Mouse (Mus musculus) liver, postnatal 0 days (tissue): ENCODE measurements at regions not wholly inside any gene's neighbourhood (a gene's known extent, or its start where the extent isn't known, plus 50 kb on each side); places are given as distances from the start of the nearest gene placed in this dataset.

Experiments used
- CTCF ChIP-seq: sonication (generic); IDR thresholded peaks from 2 replicates; pipeline ENCODE4 v1.5.1; 2016; ENCODE audit warnings: antibody characterized with exemption, low read depth
- EP300 ChIP-seq: IDR thresholded peaks from 2 replicates; pipeline ENCODE4 v1.6.1; 2016; ENCODE audit warnings: antibody characterized with exemption, low read depth, mild to moderate bottlenecking

GRCm38 (mm10) chr13:97573601-97574000 is 186.8 kb downstream of the Gm10260 start:
- TF ChIP-seq CTCF (no peak), EP300 (no peak)
